Mouse (Mus musculus) limb, embryonic 13.5 days (tissue): ENCODE results near the gene Pnkp. TPM values are rescaled to one million over a fixed set of nuclear protein-coding genes. Genes with fewer than 3 reads are reported as not detected.
A peak's percentile ranks its signal among the peaks of the same experiment; 100 is the strongest.

Experiments used
- ATAC-seq: fragments of 200-750 bp; cut with Nextera tagmentation; 2 replicates; pipeline ENCODE4 v1.8.0; 2017; ENCODE audit warnings: low read depth, moderate number of reproducible peaks, moderate TSS enrichment; ENCODE audit not compliant: low FRiP score
- H3K27ac ChIP-seq: fragments of 300-500 bp; sonication (generic); 2 replicates; pipeline ENCODE4 v1.5.1; 2015; ENCODE audit warnings: inconsistent platforms, mild to moderate bottlenecking, moderate library complexity
- H3K27me3 ChIP-seq: fragments of 300-500 bp; sonication (generic); 2 replicates; pipeline ENCODE4 v1.6.1; 2015; ENCODE audit warnings: mild to moderate bottlenecking, inconsistent platforms
- H3K36me3 ChIP-seq: fragments of 300-500 bp; sonication (generic); 2 replicates; pipeline ENCODE4 v1.6.1; 2015; ENCODE audit warnings: inconsistent platforms, mild to moderate bottlenecking, moderate library complexity
- H3K4me1 ChIP-seq: fragments of 300-500 bp; sonication (generic); 2 replicates; pipeline ENCODE4 v1.6.1; 2015; ENCODE audit warnings: inconsistent platforms
- H3K4me2 ChIP-seq: fragments of 300-500 bp; sonication (generic); replicated peaks from 2 replicates; pipeline ENCODE4 v1.6.1; 2015; ENCODE audit warnings: inconsistent platforms, mild to moderate bottlenecking, moderate library complexity
- H3K4me3 ChIP-seq: fragments of 300-500 bp; sonication (generic); 2 replicates; pipeline ENCODE4 v1.5.1; 2015; ENCODE audit warnings: moderate library complexity, mild to moderate bottlenecking, inconsistent platforms
- H3K9ac ChIP-seq: fragments of 300-500 bp; sonication (generic); 2 replicates; pipeline ENCODE4 v1.6.1; 2015; ENCODE audit warnings: mild to moderate bottlenecking, inconsistent platforms
- H3K9me3 ChIP-seq: fragments of 300-500 bp; sonication (generic); 2 replicates; pipeline ENCODE4 v1.6.1; 2016; ENCODE audit warnings: inconsistent platforms
- WGBS: fragments of 180-500 bp; shearing (Covaris S2); methylation state at CpG from one replicate; pipeline ENCODE4 v1.1.7; 2015; 5-methylcytosine and 5-hydroxymethylcytosine counted together
- polyA plus RNA-seq: library from polyadenylated mRNA; unstranded; fragments of >200 nt; fragmentation: Nextera tagmentation; extraction: Ambion mirVana; gene quantifications from 2 replicates; pipeline ENCODE4 v1.2.1, GENCODE M21; 2015

Gene Pnkp
- polyA plus RNA-seq: 33.1 and 33.9 TPM in 2 replicates

- Histone ChIP-seq H3K27me3 (no peaks in the 10 kb centered on the region), H3K4me2 (peak within 1 kb of the TSS; percentile 94), H3K36me3 (peaks cover 36% of the 10 kb centered on the region), H3K9me3 (no peaks in the 10 kb centered on the region), H3K27ac (peak within 1 kb of the TSS; percentile 90), H3K4me1 (peaks cover 58% of the 10 kb centered on the region), H3K9ac (peak within 1 kb of the TSS; percentile 82), H3K4me3 (peak within 1 kb of the TSS; percentile 78)
- 1% methylated on average over 32 of the region's 32 CpGs for WGBS
- peak; percentile 45; the same call in 1 of the 2 replicates for ATAC-seq
Measured at GRCm38 (mm10) chr7:44857042-44857552, at the start of gene Pnkp. Gene Pnkp (plus strand): TSS chr7:44857139.

GRCm38 (mm10) chr7:44808927-44809326 is 48.0 kb upstream of the Pnkp start:
- Histone ChIP-seq H3K4me1 (no peaks in the 10 kb centered on the region), H3K4me2 (no peak overlapping the region), H3K27me3 (0 out of 2 replicates have a peak, but pooled peaks cover 2% of the 10 kb centered on the region), H3K9ac (no peak overlapping the region), H3K27ac (no peak overlapping the region), H3K9me3 (no peaks in the 10 kb centered on the region), H3K4me3 (no peak overlapping the region), H3K36me3 (peaks cover 24% of the 10 kb centered on the region)
- 72% methylated on average over 2 of the region's 2 CpGs for WGBS
- no peak for ATAC-seq

GRCm38 (mm10) chr7:44809466-44809865 is 47.5 kb upstream of the Pnkp start:
- no peak overlapping the region for H3K4me2 ChIP-seq
- no peak overlapping the region for H3K9ac ChIP-seq
- no peak overlapping the region for H3K27ac ChIP-seq
- H3K4me1 ChIP-seq: no peaks in the 10 kb centered on the region
- 90% methylated on average over 3 of the region's 3 CpGs for WGBS
- peaks cover 29% of the 10 kb centered on the region for H3K36me3 ChIP-seq
- no peaks in the 10 kb centered on the region for H3K9me3 ChIP-seq
- ATAC-seq: no peak
- 0 out of 2 replicates have a peak, but pooled peaks cover 2% of the 10 kb centered on the region for H3K27me3 ChIP-seq
- no peak overlapping the region for H3K4me3 ChIP-seq

- peaks cover 7% of the 10 kb centered on the region for H3K4me1 ChIP-seq
- H3K27me3 ChIP-seq: 0 out of 2 replicates have a peak, but pooled peaks cover 2% of the 10 kb centered on the region
- no peak overlapping the region for H3K4me2 ChIP-seq
- ATAC-seq: no peak
- no peak overlapping the region for H3K27ac ChIP-seq
- peaks cover 31% of the 10 kb centered on the region for H3K36me3 ChIP-seq
- no peak overlapping the region for H3K4me3 ChIP-seq
- 75% methylated on average over 4 of the region's 4 CpGs for WGBS
- no peak overlapping the region for H3K9ac ChIP-seq
- H3K9me3 ChIP-seq: no peaks in the 10 kb centered on the region
Measured at GRCm38 (mm10) chr7:44810365-44810764, 46.6 kb upstream of the Pnkp start.

- Histone ChIP-seq H3K27ac (no peak overlapping the region), H3K27me3 (0 out of 2 replicates have a peak, but pooled peaks cover under 1% of the 10 kb centered on the region), H3K4me3 (no peak overlapping the region), H3K36me3 (peaks cover 31% of the 10 kb centered on the region), H3K4me2 (no peak overlapping the region), H3K4me1 (peaks cover 8% of the 10 kb centered on the region), H3K9me3 (no peaks in the 10 kb centered on the region), H3K9ac (no peak overlapping the region)
- ATAC-seq: no peak
- 87% methylated on average over 7 of the region's 7 CpGs for WGBS
Measured at GRCm38 (mm10) chr7:44810819-44811557, 46.0 kb upstream of the Pnkp start.

GRCm38 (mm10) chr7:44812651-44813325 is 44.2 kb upstream of the Pnkp start:
- no peaks in the 10 kb centered on the region for H3K27me3 ChIP-seq
- H3K36me3 ChIP-seq: peaks cover 31% of the 10 kb centered on the region
- no peaks in the 10 kb centered on the region for H3K9me3 ChIP-seq
- no peak overlapping the region for H3K4me3 ChIP-seq
- WGBS: 90% methylated on average over 19 of the region's 20 CpGs
- H3K9ac ChIP-seq: no peak overlapping the region
- H3K4me2 ChIP-seq: no peak overlapping the region
- H3K4me1 ChIP-seq: peaks cover 16% of the 10 kb centered on the region
- H3K27ac ChIP-seq: no peak overlapping the region
- no peak for ATAC-seq

- peaks cover 31% of the 10 kb centered on the region for H3K36me3 ChIP-seq
- H3K4me1 ChIP-seq: peaks cover 28% of the 10 kb centered on the region
- no peaks in the 10 kb centered on the region for H3K9me3 ChIP-seq
- H3K27ac ChIP-seq: no peak overlapping the region
- no peak overlapping the region for H3K4me3 ChIP-seq
- H3K4me2 ChIP-seq: no peak overlapping the region
- no peak overlapping the region for H3K9ac ChIP-seq
- no peaks in the 10 kb centered on the region for H3K27me3 ChIP-seq
- no peak for ATAC-seq
- WGBS: 98% methylated on average over 3 of the region's 3 CpGs
Measured at GRCm38 (mm10) chr7:44813985-44814384, 43.0 kb upstream of the Pnkp start.

GRCm38 (mm10) chr7:44814423-44814822 is 42.5 kb upstream of the Pnkp start:
- no peak for ATAC-seq
- H3K27me3 ChIP-seq: no peaks in the 10 kb centered on the region
- peaks cover 32% of the 10 kb centered on the region for H3K4me1 ChIP-seq
- peaks cover 31% of the 10 kb centered on the region for H3K36me3 ChIP-seq
- no peak overlapping the region for H3K27ac ChIP-seq
- no peak overlapping the region for H3K4me3 ChIP-seq
- H3K9ac ChIP-seq: no peak overlapping the region
- H3K4me2 ChIP-seq: no peak overlapping the region; the same call in 1 of the 2 replicates
- no peaks in the 10 kb centered on the region for H3K9me3 ChIP-seq
- 84% methylated on average over 4 of the region's 4 CpGs for WGBS

GRCm38 (mm10) chr7:44814952-44815553 is 41.9 kb upstream of the Pnkp start:
- H3K27me3 ChIP-seq: no peaks in the 10 kb centered on the region
- peak overlapping the region; percentile 20; the same call in 1 of the 2 replicates for H3K9ac ChIP-seq
- H3K27ac ChIP-seq: peak overlapping the region; percentile 73; the same call in 1 of the 2 replicates
- no peak for ATAC-seq
- H3K36me3 ChIP-seq: peaks cover 31% of the 10 kb centered on the region
- H3K9me3 ChIP-seq: no peaks in the 10 kb centered on the region
- 38% methylated on average over 14 of the region's 14 CpGs for WGBS
- peak overlapping the region; percentile 82 for H3K4me2 ChIP-seq
- peak overlapping the region; percentile 76 for H3K4me3 ChIP-seq
- peaks cover 39% of the 10 kb centered on the region for H3K4me1 ChIP-seq

- peaks cover 47% of the 10 kb centered on the region for H3K4me1 ChIP-seq
- peak within 1 kb of the TSS; percentile 76 for H3K4me3 ChIP-seq
- WGBS: under 1% methylated on average over 61 of the region's 62 CpGs
- peak; percentile 94 for ATAC-seq
- peaks cover 30% of the 10 kb centered on the region for H3K36me3 ChIP-seq
- peak within 1 kb of the TSS; percentile 97 for H3K27ac ChIP-seq
- peak within 1 kb of the TSS; percentile 94 for H3K9ac ChIP-seq
- no peaks in the 10 kb centered on the region for H3K27me3 ChIP-seq
- H3K9me3 ChIP-seq: no peaks in the 10 kb centered on the region
- H3K4me2 ChIP-seq: peak within 1 kb of the TSS; percentile 82
Measured at GRCm38 (mm10) chr7:44815721-44816469, 41.0 kb upstream of the Pnkp start, which contains the start of the genes Nup62 and Il4i1. Gene Nup62 (plus strand): TSS chr7:44816088. Gene Il4i1 (plus strand): TSS chr7:44816387.

- under 1% methylated on average over 55 of the region's 57 CpGs for WGBS
Measured at GRCm38 (mm10) chr7:44816470-44817021, 40.4 kb upstream of the Pnkp start, which contains the start of gene Atf5. Gene Atf5 (minus strand): TSS chr7:44816658.

More at GRCm38 (mm10) chr7:44816470-44817021, 40.4 kb upstream of the Pnkp start, which contains the start of gene Atf5:
- Histone ChIP-seq H3K27me3 (no peaks in the 10 kb centered on the region), H3K27ac (peak within 1 kb of the TSS; percentile 97), H3K4me1 (peaks cover 52% of the 10 kb centered on the region), H3K9ac (peak within 1 kb of the TSS; percentile 94), H3K4me2 (peak within 1 kb of the TSS; percentile 82), H3K4me3 (peak within 1 kb of the TSS; percentile 76), H3K36me3 (peaks cover 23% of the 10 kb centered on the region), H3K9me3 (no peaks in the 10 kb centered on the region)
- ATAC-seq: peak; percentile 12; the same call in 1 of the 2 replicates
